In genomic region chr5:139557531-139558467, GRCm38 (mm10) we compare ENCODE assay signal across 10 mouse cellular contexts. TPM values are rescaled to one million over a fixed set of nuclear protein-coding genes. Genes with fewer than 3 reads are reported as not detected.
DNase-seq lines count a peak whose midpoint lies in the region; ATAC-seq and TF ChIP-seq lines count a peak whose summit lies in the region.
"Had no signal": no experiment of that assay in that cellular context is flagged by ENCODE, and none has a peak within 500 bp of the region (broad histone marks: within the 10 kb centered on the region; RNA-seq: fewer than 3 reads in every experiment).

No protein-coding gene starts in this region.

- WGBS in heart, embryonic 16.5 days, result 3% methylated on average over 43 of the region's 43 CpGs
- 2% methylated on average over 43 of the region's 43 CpGs for WGBS in hindbrain, embryonic 13.5 days
- WGBS in midbrain, postnatal 0 days, result 5% methylated on average over 38 of the region's 43 CpGs

- H3K4me1 ChIP-seq in heart, embryonic 16.5 days (ENCODE audit: control insufficient read depth, insufficient read depth, low read length), result no peaks in the 10 kb centered on the region
- peaks cover 70% of the 10 kb centered on the region for H3K4me1 ChIP-seq in hindbrain, embryonic 13.5 days (replicated peaks)
- peaks cover 4% of the 10 kb centered on the region; the same call in 1 of the 2 replicates for H3K4me1 ChIP-seq in midbrain, postnatal 0 days (ENCODE audit: insufficient read depth, low read length)

- no peaks in the 10 kb centered on the region for H3K36me3 ChIP-seq in heart, embryonic 16.5 days (ENCODE audit: control insufficient read depth, insufficient read depth)
- H3K36me3 ChIP-seq in hindbrain, embryonic 13.5 days, result no peaks in the 10 kb centered on the region
- H3K36me3 ChIP-seq in midbrain, postnatal 0 days (ENCODE audit: insufficient read depth, low read length), result no peaks in the 10 kb centered on the region

- H3K4me3 ChIP-seq in heart, embryonic 16.5 days (ENCODE audit: low read length), result no peak overlapping the region
- peak overlapping the region; percentile 9 for H3K4me3 ChIP-seq in hindbrain, embryonic 13.5 days
- peak overlapping the region; percentile 12; the same call in 1 of the 2 replicates for H3K4me3 ChIP-seq in midbrain, postnatal 0 days (ENCODE audit: low read depth, low read length)
- H3K4me3 ChIP-seq: erythroblast, embryonic 14.5 days had no signal

- peaks cover 87% of the 10 kb centered on the region for H3K27me3 ChIP-seq in heart, embryonic 16.5 days (ENCODE audit: control insufficient read depth, insufficient read depth, low read length)
- peaks cover 91% of the 10 kb centered on the region for H3K27me3 ChIP-seq in hindbrain, embryonic 13.5 days
- H3K27me3 ChIP-seq in midbrain, postnatal 0 days (ENCODE audit: insufficient read depth, low read length), result peaks cover 38% of the 10 kb centered on the region

- no peak for DNase-seq in heart, adult 11 months
- DNase-seq in embryo, embryonic 10 days (ENCODE audit: low spot score), result peak; percentile 65
- DNase-seq in midbrain, postnatal 0 days (ENCODE audit: low spot score), result no peak
- DNase-seq in retina, postnatal 1 day, result no peak
- no peak for DNase-seq in testis, postnatal 14 days (ENCODE audit: low spot score)
- no peak for DNase-seq in urinary bladder, postnatal 4 days (ENCODE audit: low spot score in 2 of 2)
- DNase-seq: adrenal gland, adult 8-10 months had no signal

- H3K9ac ChIP-seq in heart, embryonic 16.5 days (ENCODE audit: low read length), result no peak overlapping the region
- peak overlapping the region; percentile 13; the same call in 1 of the 2 replicates for H3K9ac ChIP-seq in hindbrain, embryonic 13.5 days
- peak overlapping the region; percentile 13; the same call in 1 of the 2 replicates for H3K9ac ChIP-seq in midbrain, postnatal 0 days (replicated peaks; ENCODE audit: low read length, poor library complexity, severe bottlenecking)

- H3K27ac ChIP-seq in heart, embryonic 16.5 days (ENCODE audit: low read length), result no peak overlapping the region
- H3K27ac ChIP-seq in hindbrain, embryonic 13.5 days, result peak overlapping the region; percentile 70
- H3K27ac ChIP-seq in midbrain, postnatal 0 days (ENCODE audit: low read depth, low read length), result no peak overlapping the region; the same call in 1 of the 2 replicates

- 0 out of 2 replicates have a peak, but pooled peaks have one; percentile 16 for ATAC-seq in heart, embryonic 16.5 days (replicated peaks; ENCODE audit: extremely low read depth, insufficient read depth, low FRiP score)
- peak; percentile 41 for ATAC-seq in hindbrain, embryonic 13.5 days (ENCODE audit: low FRiP score)
- no peak for ATAC-seq in midbrain, postnatal 0 days (ENCODE audit: low FRiP score)

- H3K4me2 ChIP-seq in heart, embryonic 16.5 days (ENCODE audit: low read depth, low read length), result no peak overlapping the region
- peak overlapping the region; percentile 42 for H3K4me2 ChIP-seq in hindbrain, embryonic 13.5 days
- peak overlapping the region; percentile 32 for H3K4me2 ChIP-seq in midbrain, postnatal 0 days (ENCODE audit: low read depth, low read length, poor library complexity, severe bottlenecking)

- no peaks in the 10 kb centered on the region for H3K9me3 ChIP-seq in heart, embryonic 16.5 days (replicated peaks; ENCODE audit: control insufficient read depth, low read length)
- H3K9me3 ChIP-seq in hindbrain, embryonic 13.5 days, result no peaks in the 10 kb centered on the region
- no peaks in the 10 kb centered on the region for H3K9me3 ChIP-seq in midbrain, postnatal 0 days (ENCODE audit: low read length)

- no peak for TF ChIP-seq CTCF in midbrain, postnatal 0 days (IDR thresholded peaks at IDR 0.05)

RNA-seq across cellular contexts. Expression of gene Uncx, which starts 14.5 kb away (rescaled TPM):
- not detected in 2 replicates for polyA plus RNA-seq in heart, embryonic 16.5 days (2015; fragmentation: Nextera tagmentation; extraction: Ambion mirVana)
- 48.8 and 60.7 TPM in 2 replicates for polyA plus RNA-seq in hindbrain, embryonic 13.5 days (2015; fragmentation: Nextera tagmentation; extraction: Ambion mirVana)
- 21.2 and 24.3 TPM in 2 replicates for total RNA-seq in midbrain, postnatal 0 days (2014; rRNA removed)
- polyA plus RNA-seq in midbrain, postnatal 0 days (2015; fragmentation: Nextera tagmentation; extraction: Ambion mirVana), result 15.5 and 20.0 TPM in 2 replicates
- total RNA-seq: adrenal gland, adult 8-10 months had no signal
- polyA plus RNA-seq: erythroblast, embryonic 14.5 days had no signal

Comparison
In these comparisons a context has a peak if more than half of its experiments do, and no peak if none do; other contexts are left out.
1. RNA of gene Uncx, which starts 14.5 kb away (polyA plus RNA-seq): 48.8 to 60.7 TPM in hindbrain, embryonic 13.5 days and 15.5 to 20.0 TPM in midbrain, postnatal 0 days; not detected in heart, embryonic 16.5 days; every median in the first group is over 10 times any median in the second.